In genomic region chr17:35186681-35187080, GRCm38 (mm10) we compare ENCODE assay signal across 8 mouse cellular contexts. TPM values are rescaled to one million over a fixed set of nuclear protein-coding genes. Genes with fewer than 3 reads are reported as not detected.
A peak's percentile ranks its signal among the peaks of the same experiment; 100 is the strongest.
DNase-seq lines count a peak whose midpoint lies in the region; ATAC-seq and TF ChIP-seq lines count a peak whose summit lies in the region.

No protein-coding gene starts in this region.

- peak; percentile 91 for DNase-seq in A20 (ENCODE audit: low read depth, low spot score)
- peak; percentile 80 for DNase-seq in MEL (ENCODE audit: low read depth, low spot score)
- peak; percentile 20 for DNase-seq in forebrain, embryonic 14.5 days (ENCODE audit: low spot score)
- peak; percentile 40 for DNase-seq in limb, embryonic 14.5 days (ENCODE audit: low spot score)
- DNase-seq in midbrain, embryonic 14.5 days = peak; percentile 27
- DNase-seq in thymus, postnatal 0 days (ENCODE audit: low spot score) = peak; percentile 71
- no peak for DNase-seq in urinary bladder, postnatal 25 days (ENCODE audit: low spot score)
- DNase-seq in left cerebral cortex, adult 9 months (ENCODE audit: low spot score in 2 of 2) = no peak

- no peak for TF ChIP-seq RAD21 in MEL (IDR thresholded peaks at IDR 0.05; ENCODE audit: low read depth, low read length)

- no peak for TF ChIP-seq CTCF in MEL (IDR thresholded peaks at IDR 0.05 in 2 of 3, conservative IDR thresholded peaks at IDR 0.05 in 1 of 3; ENCODE audit: control insufficient read depth in 1 of 3, insufficient read depth in 1 of 3, low read depth in 2 of 3, low read length in 3 of 3, poor library complexity in 1 of 3, severe bottlenecking in 1 of 3)

- H3K27me3 ChIP-seq in MEL (ENCODE audit: control insufficient read depth in 1 of 2, insufficient read depth in 2 of 2, low read length in 2 of 2) = no peaks in the 10 kb centered on the region
- no peaks in the 10 kb centered on the region for H3K27me3 ChIP-seq in forebrain, embryonic 14.5 days (replicated peaks; ENCODE audit: control insufficient read depth, insufficient read depth, low read length)
- H3K27me3 ChIP-seq in limb, embryonic 14.5 days (ENCODE audit: control insufficient read depth, insufficient read depth, low read length) = no peaks in the 10 kb centered on the region
- no peaks in the 10 kb centered on the region for H3K27me3 ChIP-seq in midbrain, embryonic 14.5 days (ENCODE audit: control insufficient read depth, insufficient read depth, low read length)

- peaks cover 0 to 37% of the 10 kb centered on the region in 2 experiments; a peak in 2 of 4 replicates for H3K36me3 ChIP-seq in MEL (ENCODE audit: control insufficient read depth in 1 of 2, insufficient read depth in 2 of 2, low read length in 2 of 2)
- no peaks in the 10 kb centered on the region for H3K36me3 ChIP-seq in forebrain, embryonic 14.5 days (ENCODE audit: control insufficient read depth, insufficient read depth, low read length)
- H3K36me3 ChIP-seq in limb, embryonic 14.5 days (ENCODE audit: control insufficient read depth, insufficient read depth, low read length) = no peaks in the 10 kb centered on the region
- no peaks in the 10 kb centered on the region for H3K36me3 ChIP-seq in midbrain, embryonic 14.5 days (ENCODE audit: control insufficient read depth, insufficient read depth, low read length)

- H3K79me2 ChIP-seq in MEL (ENCODE audit: control insufficient read depth, insufficient read depth, low read length, poor library complexity) = no peaks in the 10 kb centered on the region

- peak overlapping the region; percentile 47 for H3K4me2 ChIP-seq in forebrain, embryonic 14.5 days (ENCODE audit: low read length)
- H3K4me2 ChIP-seq in limb, embryonic 14.5 days (replicated peaks; ENCODE audit: low read depth, low read length, severe bottlenecking) = peak overlapping the region; percentile 56
- H3K4me2 ChIP-seq in midbrain, embryonic 14.5 days (ENCODE audit: low read length) = peak overlapping the region; percentile 47

- H3K9me3 ChIP-seq in MEL (replicated peaks; ENCODE audit: insufficient read depth, low read length) = no peaks in the 10 kb centered on the region
- no peaks in the 10 kb centered on the region for H3K9me3 ChIP-seq in forebrain, embryonic 14.5 days (replicated peaks; ENCODE audit: control insufficient read depth, low read length)
- no peaks in the 10 kb centered on the region for H3K9me3 ChIP-seq in limb, embryonic 14.5 days (ENCODE audit: control insufficient read depth, low read length)
- H3K9me3 ChIP-seq in midbrain, embryonic 14.5 days (ENCODE audit: control insufficient read depth, low read length) = no peaks in the 10 kb centered on the region

- H3K9ac ChIP-seq in MEL (ENCODE audit: control insufficient read depth, low read depth, low read length, poor library complexity, severe bottlenecking) = peak overlapping the region; percentile 64
- no peak overlapping the region for H3K9ac ChIP-seq in forebrain, embryonic 14.5 days (ENCODE audit: low read length)
- peak overlapping the region; percentile 48 for H3K9ac ChIP-seq in limb, embryonic 14.5 days (ENCODE audit: low read depth, low read length, severe bottlenecking)
- H3K9ac ChIP-seq in midbrain, embryonic 14.5 days (replicated peaks; ENCODE audit: low read length) = no peak overlapping the region

- peak overlapping the region; percentile 81 for H3K27ac ChIP-seq in MEL (ENCODE audit: control insufficient read depth, low read depth, low read length)
- H3K27ac ChIP-seq in forebrain, embryonic 14.5 days (ENCODE audit: low read depth, low read length) = peak overlapping the region; percentile 17; the same call in 1 of the 2 replicates
- peak overlapping the region; percentile 82 for H3K27ac ChIP-seq in limb, embryonic 14.5 days (replicated peaks; ENCODE audit: low read depth, low read length)
- peak overlapping the region; percentile 45; the same call in 1 of the 2 replicates for H3K27ac ChIP-seq in midbrain, embryonic 14.5 days (replicated peaks; ENCODE audit: low read depth, low read length)

- 1% methylated on average over 4 of the region's 4 CpGs for WGBS in forebrain, embryonic 14.5 days
- WGBS in limb, embryonic 14.5 days = 0% methylated on average over 4 of the region's 4 CpGs
- WGBS in midbrain, embryonic 14.5 days = 2% methylated on average over 4 of the region's 4 CpGs

- H3K4me3 ChIP-seq in MEL (ENCODE audit: control insufficient read depth in 1 of 2, insufficient read depth in 1 of 2, low read depth in 2 of 2, low read length in 2 of 2) = peak overlapping the region; percentile 57 to 65
- peak overlapping the region; percentile 31; the same call in 1 of the 2 replicates for H3K4me3 ChIP-seq in forebrain, embryonic 14.5 days (ENCODE audit: low read depth, low read length)
- peak overlapping the region; percentile 41 for H3K4me3 ChIP-seq in limb, embryonic 14.5 days (replicated peaks; ENCODE audit: low read length)
- H3K4me3 ChIP-seq in midbrain, embryonic 14.5 days (replicated peaks; ENCODE audit: low read depth, low read length) = peak overlapping the region; percentile 28

- TF ChIP-seq EP300 in MEL (IDR thresholded peaks at IDR 0.05; ENCODE audit: low read depth in 1 of 2, low read length in 2 of 2) = no peak

- peaks cover 17 to 43% of the 10 kb centered on the region in 2 experiments for H3K4me1 ChIP-seq in MEL (ENCODE audit: control insufficient read depth in 1 of 2, insufficient read depth in 2 of 2, low read length in 2 of 2)
- H3K4me1 ChIP-seq in forebrain, embryonic 14.5 days (ENCODE audit: control insufficient read depth, insufficient read depth, low read length) = peaks cover 3% of the 10 kb centered on the region; the same call in 1 of the 2 replicates
- H3K4me1 ChIP-seq in limb, embryonic 14.5 days (ENCODE audit: control insufficient read depth, insufficient read depth, low read length) = peaks cover 8% of the 10 kb centered on the region
- peaks cover 10% of the 10 kb centered on the region; the same call in 1 of the 2 replicates for H3K4me1 ChIP-seq in midbrain, embryonic 14.5 days (ENCODE audit: control insufficient read depth, insufficient read depth, low read length)

- ATAC-seq in forebrain, embryonic 14.5 days = peak; percentile 32; the same call in 1 of the 2 replicates
- ATAC-seq in limb, embryonic 14.5 days (ENCODE audit: low FRiP score, low read depth) = peak; percentile 61
- ATAC-seq in midbrain, embryonic 14.5 days (ENCODE audit: low FRiP score, low TSS enrichment) = no peak

- no peak for TF ChIP-seq POLR2A in MEL (IDR thresholded peaks at IDR 0.05; ENCODE audit: control insufficient read depth in 1 of 2, insufficient read depth in 1 of 2, low read depth in 1 of 2, low read length in 2 of 2, poor library complexity in 1 of 2)
- TF ChIP-seq POLR2A in limb, embryonic 14.5 days (IDR thresholded peaks at IDR 0.05; ENCODE audit: borderline replicate concordance, extremely low read depth, insufficient read depth, insufficient read length) = no peak

RNA-seq across cellular contexts. Expression of gene Lst1, which starts 1.6 kb away (rescaled TPM):
- 15.2 and 16.9 TPM in 2 replicates for total RNA-seq in MEL (2012; rRNA removed)
- 10 to 100 TPM in 1 of 2 experiments, not detected in 1; 29.0 TPM for polyA plus RNA-seq in MEL (2012; ENCODE audit: insufficient read depth in 1 of 2, insufficient read length in 2 of 2, low read depth in 1 of 2, low replicate concordance in 2 of 2, missing spikeins in 1 of 2)
- 6.1 and 8.0 TPM in 2 replicates for polyA plus RNA-seq in forebrain, embryonic 14.5 days (2014; fragmentation: Nextera tagmentation; extraction: Ambion mirVana)
- polyA plus RNA-seq in limb, embryonic 14.5 days (2012; rRNA removed) = 21.8 and 24.4 TPM in 2 replicates
- 23.2 and 29.2 TPM in 2 replicates for polyA plus RNA-seq in limb, embryonic 14.5 days (2014; fragmentation: Nextera tagmentation; extraction: Ambion mirVana)
- polyA plus RNA-seq in midbrain, embryonic 14.5 days (2014; fragmentation: Nextera tagmentation; extraction: Ambion mirVana) = 3.8 and 9.0 TPM in 2 replicates
- polyA plus RNA-seq in thymus, postnatal 0 days (2015; fragmentation: Nextera tagmentation; extraction: Ambion mirVana) = 35.3 and 41.8 TPM in 2 replicates

RNA-seq across cellular contexts. Expression of gene Ltb, which starts 7.6 kb away (rescaled TPM):
- 0.75 and 1.1 TPM in 2 replicates for total RNA-seq in MEL (2012; rRNA removed)
- 1 to 10 TPM in 1 of 2 experiments, not detected in 1; 1.5 TPM for polyA plus RNA-seq in MEL (2012; ENCODE audit: insufficient read depth in 1 of 2, insufficient read length in 2 of 2, low read depth in 1 of 2, low replicate concordance in 2 of 2, missing spikeins in 1 of 2)
- 0.39 TPM in 1 of 2 replicates, not detected in the other for polyA plus RNA-seq in forebrain, embryonic 14.5 days (2014; fragmentation: Nextera tagmentation; extraction: Ambion mirVana)
- polyA plus RNA-seq in limb, embryonic 14.5 days (2012; rRNA removed) = 1.7 and 3.0 TPM in 2 replicates
- polyA plus RNA-seq in limb, embryonic 14.5 days (2014; fragmentation: Nextera tagmentation; extraction: Ambion mirVana) = 1.1 and 1.4 TPM in 2 replicates
- polyA plus RNA-seq in midbrain, embryonic 14.5 days (2014; fragmentation: Nextera tagmentation; extraction: Ambion mirVana) = 0.74 and 0.84 TPM in 2 replicates
- polyA plus RNA-seq in thymus, postnatal 0 days (2015; fragmentation: Nextera tagmentation; extraction: Ambion mirVana) = 144 and 167 TPM in 2 replicates

RNA-seq across cellular contexts. Expression of gene Aif1, which starts 10.8 kb away (rescaled TPM):
- 0.29 and 0.42 TPM in 2 replicates for total RNA-seq in MEL (2012; rRNA removed)
- polyA plus RNA-seq in MEL (2012; ENCODE audit: insufficient read depth in 1 of 2, insufficient read length in 2 of 2, low read depth in 1 of 2, low replicate concordance in 2 of 2, missing spikeins in 1 of 2) = under 1 TPM in 1 of 2 experiments, not detected in 1; 0.45 TPM
- polyA plus RNA-seq in forebrain, embryonic 14.5 days (2014; fragmentation: Nextera tagmentation; extraction: Ambion mirVana) = 6.9 and 7.3 TPM in 2 replicates
- 4.0 and 4.8 TPM in 2 replicates for polyA plus RNA-seq in limb, embryonic 14.5 days (2012; rRNA removed)
- polyA plus RNA-seq in limb, embryonic 14.5 days (2014; fragmentation: Nextera tagmentation; extraction: Ambion mirVana) = 13.1 and 15.7 TPM in 2 replicates
- 3.3 and 8.8 TPM in 2 replicates for polyA plus RNA-seq in midbrain, embryonic 14.5 days (2014; fragmentation: Nextera tagmentation; extraction: Ambion mirVana)
- polyA plus RNA-seq in thymus, postnatal 0 days (2015; fragmentation: Nextera tagmentation; extraction: Ambion mirVana) = 45.2 and 47.2 TPM in 2 replicates

RNA-seq across cellular contexts. Expression of gene Tnf, which starts 15.1 kb away (rescaled TPM):
- 0.95 and 1.2 TPM in 2 replicates for total RNA-seq in MEL (2012; rRNA removed)
- polyA plus RNA-seq in MEL (2012; ENCODE audit: insufficient read depth in 1 of 2, insufficient read length in 2 of 2, low read depth in 1 of 2, low replicate concordance in 2 of 2, missing spikeins in 1 of 2) = 1 to 10 TPM in 1 of 2 experiments, not detected in 1; 2.0 TPM
- polyA plus RNA-seq in forebrain, embryonic 14.5 days (2014; fragmentation: Nextera tagmentation; extraction: Ambion mirVana) = not detected in 2 replicates
- polyA plus RNA-seq in limb, embryonic 14.5 days (2012; rRNA removed) = 1.1 and 1.3 TPM in 2 replicates
- polyA plus RNA-seq in limb, embryonic 14.5 days (2014; fragmentation: Nextera tagmentation; extraction: Ambion mirVana) = 0.28 and 0.73 TPM in 2 replicates
- polyA plus RNA-seq in midbrain, embryonic 14.5 days (2014; fragmentation: Nextera tagmentation; extraction: Ambion mirVana) = not detected in 2 replicates
- polyA plus RNA-seq in thymus, postnatal 0 days (2015; fragmentation: Nextera tagmentation; extraction: Ambion mirVana) = 4.2 and 5.7 TPM in 2 replicates

RNA-seq across cellular contexts. Expression of gene Lta, which starts 18.5 kb away (rescaled TPM):
- not detected in 2 replicates for total RNA-seq in MEL (2012; rRNA removed)
- under 1 TPM in 1 of 2 experiments, not detected in 1; 0.24 TPM for polyA plus RNA-seq in MEL (2012; ENCODE audit: insufficient read depth in 1 of 2, insufficient read length in 2 of 2, low read depth in 1 of 2, low replicate concordance in 2 of 2, missing spikeins in 1 of 2)
- 0.13 and 0.21 TPM in 2 replicates for polyA plus RNA-seq in forebrain, embryonic 14.5 days (2014; fragmentation: Nextera tagmentation; extraction: Ambion mirVana)
- polyA plus RNA-seq in limb, embryonic 14.5 days (2012; rRNA removed) = 0.36 and 0.39 TPM in 2 replicates
- 0.14 TPM in 1 of 2 replicates, not detected in the other for polyA plus RNA-seq in limb, embryonic 14.5 days (2014; fragmentation: Nextera tagmentation; extraction: Ambion mirVana)
- 0.20 and 0.73 TPM in 2 replicates for polyA plus RNA-seq in midbrain, embryonic 14.5 days (2014; fragmentation: Nextera tagmentation; extraction: Ambion mirVana)
- 4.4 and 4.7 TPM in 2 replicates for polyA plus RNA-seq in thymus, postnatal 0 days (2015; fragmentation: Nextera tagmentation; extraction: Ambion mirVana)

Comparison
In these comparisons a context has a peak if more than half of its experiments do, and no peak if none do; other contexts are left out.
1. DNase-seq: peak in A20 (single experiment), MEL (single experiment), forebrain, embryonic 14.5 days (single experiment), limb, embryonic 14.5 days (single experiment), midbrain, embryonic 14.5 days (single experiment) and thymus, postnatal 0 days (single experiment); none in urinary bladder, postnatal 25 days (single experiment) and left cerebral cortex, adult 9 months (0 of 2).
2. H3K27ac ChIP-seq: peak in every context shown above with its lines; median percentile 82 in limb, embryonic 14.5 days; 81 in MEL; 45 in midbrain, embryonic 14.5 days; 17 in forebrain, embryonic 14.5 days.
3. H3K9ac ChIP-seq: peak in MEL (single experiment) and limb, embryonic 14.5 days (single experiment); none in forebrain, embryonic 14.5 days (single experiment) and midbrain, embryonic 14.5 days (single experiment).
4. RNA of gene Ltb, which starts 7.6 kb away (polyA plus RNA-seq): 144 to 167 TPM in thymus, postnatal 0 days; 1.1 to 3.0 TPM in limb, embryonic 14.5 days, 1.5 TPM in MEL, 0.74 to 0.84 TPM in midbrain, embryonic 14.5 days and 0.39 TPM in forebrain, embryonic 14.5 days; every median in the first group is over 10 times any median in the second.
5. Peak in every context shown above with its lines, with median percentiles within 50 percentile points of each other: H3K4me3 ChIP-seq and H3K4me2 ChIP-seq.